Mouse (Mus musculus) bone marrow macrophage, adult 2 months (primary cell): ENCODE measurements around the gene Csf2ra. TPM values are rescaled to one million over a fixed set of nuclear protein-coding genes. Genes with fewer than 3 reads are reported as not detected.
A peak's percentile ranks its signal among the peaks of the same experiment; 100 is the strongest.
"Not testable (repeated sequence)": the region's sequence is repeated elsewhere in the genome, so short reads cannot be mapped to it uniquely, and the experiment has no call there.

ENCODE experiments used
- H3K27ac ChIP-seq: 2 replicates; pipeline ENCODE4 v1.5.1; 2012; ENCODE audit warnings: low read depth, low read length; ENCODE audit not compliant: insufficient read depth
- H3K4me1 ChIP-seq: 2 replicates; pipeline ENCODE4 v1.6.1; 2012; ENCODE audit warnings: low read length; ENCODE audit not compliant: control insufficient read depth, insufficient read depth
- H3K4me3 ChIP-seq: 2 replicates; pipeline ENCODE4 v1.5.1; 2012; ENCODE audit warnings: mild to moderate bottlenecking, low read length, moderate library complexity; ENCODE audit not compliant: insufficient read depth
- CTCF ChIP-seq: IDR thresholded peaks from 2 replicates; pipeline ENCODE4 v1.5.1; 2012; ENCODE audit warnings: low read depth, mild to moderate bottlenecking, low read length, moderate library complexity
- POLR2A ChIP-seq: IDR thresholded peaks from 2 replicates; pipeline ENCODE4 v1.6.1; 2012; ENCODE audit warnings: mild to moderate bottlenecking, low read depth, low read length, borderline replicate concordance
- polyA plus RNA-seq: library from polyadenylated mRNA; stranded (reverse); fragments of >200 nt; gene quantifications from 2 replicates; pipeline ENCODE4 v1.2.4, GENCODE M21; 2012; ENCODE audit not compliant: missing spikeins, insufficient read depth, insufficient read length

Gene Csf2ra
- 474 and 503 TPM in 2 replicates for polyA plus RNA-seq

DNA sequence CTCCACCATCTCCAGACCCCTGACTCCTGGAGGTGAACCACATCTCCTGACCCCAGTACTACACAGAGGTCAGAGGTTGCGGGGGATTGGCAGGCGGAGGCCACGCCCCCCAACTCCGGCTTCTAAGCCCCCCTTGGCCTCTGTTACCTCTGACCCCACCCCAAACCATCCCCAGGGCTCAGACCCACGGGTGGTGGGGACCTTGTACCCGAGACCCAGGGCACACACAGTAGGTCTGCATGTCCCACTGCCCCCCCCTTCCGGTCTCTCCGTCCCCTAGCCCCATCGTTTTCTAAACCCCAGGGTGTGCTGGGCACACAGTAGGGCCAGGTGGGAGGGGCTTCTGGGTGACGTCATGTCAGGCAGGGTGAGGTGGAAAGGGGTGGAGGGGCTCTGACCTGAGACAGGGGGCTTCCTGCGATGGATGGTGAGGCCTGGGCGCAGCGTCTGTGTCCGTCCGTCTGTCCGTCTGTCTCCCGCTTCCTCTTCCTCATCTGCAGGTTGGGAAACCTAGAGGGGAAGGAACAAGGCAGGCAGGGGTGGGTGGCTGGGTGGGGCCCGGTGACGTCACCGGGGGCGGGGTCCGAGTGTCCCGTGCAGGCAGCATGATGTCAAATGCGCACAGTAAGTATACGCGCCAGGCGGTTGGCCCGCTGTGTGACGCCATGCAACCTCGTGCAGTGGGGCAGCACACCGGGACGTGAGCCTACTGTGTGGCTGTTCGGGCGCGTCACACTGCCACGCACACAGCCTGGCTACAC lies at the start of gene Csf2ra:
Csf2ra (minus strand) TSS at position 489 of the 761 bp plus-strand sequence.
- Histone ChIP-seq H3K4me1 (peaks cover 6% of the 10 kb centered on the region), H3K27ac (peak within 1 kb of the TSS; percentile 82), H3K4me3 (peak within 1 kb of the TSS; percentile 77)
- TF ChIP-seq POLR2A (0 out of 2 replicates have a peak, but pooled peaks have one; percentile 39), CTCF (no peak)

DNA sequence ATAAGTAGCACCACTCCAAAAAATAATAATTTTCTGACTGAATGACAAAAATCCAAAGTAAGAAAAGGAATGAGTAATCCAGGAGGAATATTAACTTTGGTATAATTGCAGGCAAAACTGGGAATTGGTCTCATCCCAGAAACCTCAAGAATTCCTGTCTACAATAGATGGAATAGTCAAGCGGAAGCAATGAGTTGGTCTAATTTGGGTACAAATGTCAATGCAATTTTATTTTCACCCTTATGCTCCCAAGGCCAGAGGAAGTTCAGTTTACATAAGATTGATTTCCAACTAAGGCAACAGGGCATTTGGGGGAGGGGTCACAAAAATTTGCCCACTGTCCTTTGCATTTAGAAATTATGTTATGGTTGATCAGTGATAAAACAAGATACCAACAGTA lies 47.2 kb upstream of the Csf2ra start:
- TF ChIP-seq CTCF (no peak), POLR2A (no peak)
- Histone ChIP-seq H3K4me1 (no peaks in the 10 kb centered on the region), H3K4me3 (no peak overlapping the region), H3K27ac (no peak overlapping the region)

DNA sequence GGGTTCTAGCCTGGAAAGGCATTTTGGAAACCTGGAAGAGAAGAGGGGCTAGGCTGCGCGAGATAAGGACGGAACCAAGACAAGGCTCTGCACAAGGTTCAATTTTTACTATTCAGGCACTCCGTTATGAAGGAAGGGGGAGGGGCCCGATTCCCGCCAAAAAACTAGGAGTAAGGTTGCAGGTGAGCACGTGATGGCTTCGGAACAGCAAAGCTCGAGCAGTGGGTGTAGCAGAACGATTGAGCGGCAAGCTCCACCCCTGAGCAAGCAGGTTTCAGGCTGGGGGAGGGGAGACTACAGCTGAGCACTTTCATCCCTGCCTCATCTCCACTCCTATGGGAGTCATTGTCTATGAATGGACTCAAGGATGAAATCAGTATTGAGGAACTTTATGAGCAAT lies 40.9 kb upstream of the Csf2ra start:
- H3K4me3 ChIP-seq = not testable (repeated sequence)

DNA sequence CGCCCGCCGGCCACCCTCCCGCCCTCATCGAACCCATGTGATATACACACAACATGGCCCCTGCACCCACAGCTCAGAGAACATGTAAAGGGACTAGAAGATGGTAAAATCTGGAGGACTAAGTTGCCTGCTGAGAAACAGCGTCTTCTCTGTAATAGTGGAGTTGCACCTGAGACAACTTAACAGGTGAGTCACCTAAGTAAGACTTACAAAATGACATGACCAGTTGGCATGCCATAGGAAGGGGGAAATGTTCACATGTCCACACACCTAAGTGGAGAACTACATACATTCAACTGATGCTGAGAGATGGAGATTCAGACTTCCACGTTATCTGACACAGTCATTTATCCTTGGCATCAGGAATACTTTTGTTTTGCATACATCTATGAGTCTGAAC lies 38.9 kb upstream of the Csf2ra start:
- Histone ChIP-seq H3K27ac (no peak overlapping the region), H3K4me3 (no peak overlapping the region), H3K4me1 (no peaks in the 10 kb centered on the region; the same call in none of the 2 replicates)
- TF ChIP-seq POLR2A (no peak), CTCF (no peak)

More for the DNA sequence above, 40.9 kb upstream of the Csf2ra start:
- H3K27ac ChIP-seq, H3K4me1 ChIP-seq: not testable (repeated sequence)

DNA sequence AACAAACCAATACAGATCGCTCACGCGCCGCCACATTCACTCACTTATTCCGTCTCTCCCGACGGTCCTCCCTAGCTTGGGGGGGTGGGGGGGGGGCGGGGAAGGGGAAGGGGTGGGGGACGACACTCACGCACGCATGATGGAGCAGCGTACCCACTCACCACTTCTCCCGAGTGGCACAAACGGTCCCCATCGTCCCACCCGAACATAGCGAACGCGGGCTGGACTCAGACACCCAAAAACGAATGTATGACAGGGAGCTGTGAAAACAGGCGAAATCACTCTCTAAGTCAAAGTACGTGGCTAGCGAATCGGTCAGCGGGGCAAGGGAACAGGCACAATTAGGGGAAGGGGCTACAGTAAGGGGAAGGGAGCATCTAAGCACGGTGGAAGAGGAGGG lies 38.4 kb upstream of the Csf2ra start:
- no peaks in the 10 kb centered on the region; the same call in none of the 2 replicates for H3K4me1 ChIP-seq
- TF ChIP-seq POLR2A (no peak), CTCF (no peak)
- no peak overlapping the region for H3K4me3 ChIP-seq
- H3K27ac ChIP-seq = no peak overlapping the region

DNA sequence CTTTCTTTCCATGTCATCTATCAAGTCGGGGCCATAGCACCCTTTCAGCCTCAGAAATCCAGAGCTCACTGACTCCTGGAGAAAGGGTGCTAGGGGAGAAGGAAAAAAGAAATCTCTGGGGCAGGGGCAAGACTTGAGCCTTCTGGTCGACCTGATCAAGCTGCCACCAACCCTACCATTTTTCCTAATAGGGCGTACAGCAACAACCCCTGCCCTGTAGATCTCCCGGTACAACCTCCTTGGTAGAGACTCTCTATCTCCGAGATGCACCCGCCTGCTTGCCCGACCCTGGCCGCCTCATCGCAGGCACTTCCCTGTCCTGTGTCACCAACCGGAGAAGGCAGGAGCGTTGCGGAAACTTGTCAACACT lies 38.0 kb upstream of the Csf2ra start:
- no peak overlapping the region for H3K27ac ChIP-seq
- no peak overlapping the region for H3K4me3 ChIP-seq
- H3K4me1 ChIP-seq = no peaks in the 10 kb centered on the region; the same call in none of the 2 replicates
- TF ChIP-seq CTCF (no peak), POLR2A (no peak)

DNA sequence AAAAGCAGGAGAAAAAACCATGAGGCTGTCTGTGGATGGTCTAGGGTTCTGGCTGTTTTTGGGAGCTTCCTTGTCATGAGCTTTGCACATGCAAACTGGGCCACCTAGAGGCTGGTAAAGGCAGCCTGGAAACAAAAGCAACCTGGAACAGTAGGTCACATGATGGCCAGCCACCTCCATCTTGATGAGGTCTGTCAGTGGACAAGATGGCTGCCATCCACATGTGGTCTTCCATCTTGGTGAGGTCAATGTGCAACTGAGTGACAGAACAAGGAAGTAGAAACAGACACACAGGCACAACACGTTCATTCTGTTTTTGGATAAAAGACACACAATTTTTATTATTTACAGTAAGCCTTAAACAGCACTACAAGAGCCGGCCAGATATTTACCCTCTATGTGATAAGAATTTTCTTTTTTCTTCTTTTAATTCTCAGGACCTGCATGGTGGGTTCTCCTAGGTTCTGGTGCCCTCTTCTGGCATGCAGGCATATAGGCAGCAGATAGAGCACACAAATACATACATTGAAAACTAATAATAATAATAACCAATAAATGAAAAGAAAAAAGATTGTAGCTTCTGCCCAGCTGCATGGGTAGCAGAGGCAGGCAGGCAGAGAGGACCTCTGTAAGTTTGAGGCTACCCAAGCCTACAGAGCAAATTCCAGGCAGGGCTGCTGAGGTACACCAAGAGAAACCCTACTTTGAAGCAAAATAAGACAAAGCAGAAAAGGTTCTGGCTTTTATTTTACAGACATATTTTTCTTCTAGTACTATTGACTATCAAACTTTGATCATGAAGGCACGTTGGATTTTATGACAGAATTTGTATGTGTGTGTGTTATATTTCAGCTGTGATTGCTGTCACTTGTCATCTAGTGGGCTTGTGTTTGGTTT lies 37.4 kb upstream of the Csf2ra start:
- no peaks in the 10 kb centered on the region; the same call in none of the 2 replicates for H3K4me1 ChIP-seq
- TF ChIP-seq CTCF (peak; percentile 49; the same call in 1 of the 2 replicates), POLR2A (no peak)
- H3K27ac ChIP-seq = no peak overlapping the region; the same call in 1 of the 2 replicates
- H3K4me3 ChIP-seq = no peak overlapping the region

DNA sequence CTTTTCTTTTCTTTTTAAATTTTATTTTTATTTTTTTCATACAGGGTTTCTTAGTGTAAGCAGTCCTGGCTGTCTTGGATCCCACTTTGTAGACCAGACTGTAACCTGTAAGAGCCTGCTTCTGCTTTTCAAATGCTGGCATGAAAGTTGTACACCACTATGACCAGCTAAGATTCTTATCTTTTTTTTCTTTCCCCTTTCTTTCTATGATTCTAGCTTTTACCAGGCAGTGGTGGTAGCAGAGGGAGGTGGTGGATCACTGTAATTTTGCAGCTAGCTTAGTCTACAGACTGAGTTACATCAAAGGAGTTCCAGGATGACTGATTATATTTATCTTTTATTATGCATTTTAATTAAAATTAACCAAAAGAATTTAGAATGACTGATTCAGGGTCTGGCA lies 36.7 kb upstream of the Csf2ra start:
- H3K4me1 ChIP-seq = no peaks in the 10 kb centered on the region; the same call in none of the 2 replicates
- no peak for TF ChIP-seq CTCF
- H3K4me3 ChIP-seq = no peak overlapping the region
- no peak overlapping the region for H3K27ac ChIP-seq

DNA sequence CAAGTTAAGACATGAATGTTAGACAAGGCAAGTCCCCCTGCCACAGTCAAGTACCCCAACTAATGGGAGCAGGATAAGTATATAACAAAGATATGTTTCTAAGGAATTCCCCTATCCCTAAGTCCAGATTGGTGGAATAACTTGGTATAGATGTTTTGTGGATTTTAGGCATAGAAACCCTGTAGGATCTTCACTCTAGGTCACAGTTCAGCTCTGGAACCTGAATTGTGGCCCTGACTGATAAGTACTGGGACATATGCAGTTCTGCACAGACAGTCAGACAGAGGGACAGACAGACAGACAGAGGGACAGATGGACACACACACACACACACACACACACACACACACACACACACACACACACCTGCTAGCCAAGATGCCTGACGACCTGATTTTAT lies 36.0 kb upstream of the Csf2ra start:
- TF ChIP-seq CTCF (no peak), POLR2A (no peak)
- Histone ChIP-seq H3K27ac (no peak overlapping the region), H3K4me1 (no peaks in the 10 kb centered on the region; the same call in none of the 2 replicates), H3K4me3 (no peak overlapping the region)

DNA sequence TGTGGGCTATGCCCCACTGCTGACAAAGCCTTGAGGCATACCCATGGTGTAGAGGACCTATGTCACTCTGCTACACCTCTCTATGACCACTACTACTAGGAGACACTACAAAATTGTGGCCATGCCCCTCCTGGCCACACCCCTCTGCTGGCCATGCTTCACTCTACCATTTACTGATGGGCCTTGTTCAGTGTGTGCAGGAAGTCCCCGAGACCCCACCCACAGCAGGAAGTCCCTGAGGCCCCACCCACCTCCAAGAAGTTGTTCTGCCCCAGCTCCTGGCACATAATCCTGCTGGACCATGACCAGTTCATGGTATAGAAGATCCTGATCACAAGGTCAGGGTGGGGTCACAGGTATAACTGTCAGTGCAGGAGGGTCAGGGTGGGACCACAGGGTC lies 33.0 kb upstream of the Csf2ra start:
- Histone ChIP-seq H3K27ac (no peak overlapping the region), H3K4me3 (no peak overlapping the region), H3K4me1 (no peaks in the 10 kb centered on the region; the same call in none of the 2 replicates)
- TF ChIP-seq POLR2A = no peak
- no peak for TF ChIP-seq CTCF
